Mouse (Mus musculus) urinary bladder, postnatal 14 days (tissue): ENCODE measurements around the gene Pstpip1.

Experiments
- DNase-seq: peaks from one replicate; pipeline ENCODE4 v3.0.0; 2021; ENCODE audit warnings: low spot score

Gene Pstpip1

GRCm38 (mm10) chr9:56151745-56152481, 62.2 kb downstream of the Pstpip1 start:
- no peak for DNase-seq

DNA sequence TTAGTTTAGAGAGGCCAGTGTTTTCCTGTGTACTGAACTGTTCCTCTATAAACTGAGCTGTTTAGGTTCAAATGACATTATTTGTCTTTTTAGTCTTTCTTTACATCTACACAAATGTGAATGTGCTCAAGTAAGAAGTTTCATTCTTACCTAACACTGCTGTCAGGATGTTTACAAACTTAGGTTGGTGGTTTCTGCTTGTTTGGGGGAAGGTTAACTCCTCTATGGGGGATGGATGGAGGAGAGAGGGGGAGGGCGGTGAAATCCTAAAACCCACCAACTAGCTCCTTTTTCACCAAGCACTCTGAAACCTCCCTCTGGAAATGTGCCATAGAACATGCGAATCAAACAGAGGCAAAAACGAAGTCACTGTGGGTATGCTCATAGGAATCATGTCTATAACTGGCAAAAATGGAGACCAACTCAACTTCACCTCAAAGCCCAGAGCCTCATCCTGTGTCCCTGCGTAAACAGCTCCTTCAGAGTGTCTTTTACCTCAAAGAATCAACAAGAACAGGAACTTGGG, 62.8 kb downstream of the Pstpip1 start:
- DNase-seq = no peak

GRCm38 (mm10) chr9:56154572-56154971, 64.8 kb downstream of the Pstpip1 start:
- no peak for DNase-seq

GRCm38 (mm10) chr9:56158077-56158476, 68.3 kb downstream of the Pstpip1 start:
- no peak for DNase-seq

GRCm38 (mm10) chr9:56159456-56159855, 69.7 kb downstream of the Pstpip1 start:
- DNase-seq = no peak

- DNase-seq = peak; percentile 89
Observed at GRCm38 (mm10) chr9:56160341-56161141, 70.8 kb downstream of the Pstpip1 start.

GRCm38 (mm10) chr9:56165377-56165776, 75.6 kb downstream of the Pstpip1 start, which contains the start of gene Tspan3:
TSS of gene Tspan3 (minus strand) at chr9:56165477.
- DNase-seq = no peak

DNA sequence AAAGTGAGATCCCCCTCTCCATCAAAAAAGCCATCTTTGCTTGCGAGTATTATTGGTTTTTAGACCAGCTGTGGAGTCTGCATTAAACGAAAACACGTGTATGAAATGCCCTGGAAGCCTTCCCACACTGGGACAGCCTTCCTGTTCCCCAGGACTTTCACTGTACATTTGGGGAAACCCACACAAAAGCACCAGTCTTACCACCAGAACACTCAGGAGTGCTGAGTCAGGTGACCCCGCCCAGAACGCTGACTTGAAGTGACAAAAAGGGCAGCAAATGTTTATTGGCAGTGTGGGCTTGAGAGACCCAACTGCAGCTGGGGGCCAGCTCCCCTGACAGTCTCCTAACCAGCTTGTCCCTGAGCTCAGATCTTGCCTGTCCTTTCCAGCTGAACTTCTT, 76.4 kb downstream of the Pstpip1 start:
- DNase-seq = no peak

GRCm38 (mm10) chr9:56167690-56168089, 77.9 kb downstream of the Pstpip1 start:
- DNase-seq = no peak

DNA sequence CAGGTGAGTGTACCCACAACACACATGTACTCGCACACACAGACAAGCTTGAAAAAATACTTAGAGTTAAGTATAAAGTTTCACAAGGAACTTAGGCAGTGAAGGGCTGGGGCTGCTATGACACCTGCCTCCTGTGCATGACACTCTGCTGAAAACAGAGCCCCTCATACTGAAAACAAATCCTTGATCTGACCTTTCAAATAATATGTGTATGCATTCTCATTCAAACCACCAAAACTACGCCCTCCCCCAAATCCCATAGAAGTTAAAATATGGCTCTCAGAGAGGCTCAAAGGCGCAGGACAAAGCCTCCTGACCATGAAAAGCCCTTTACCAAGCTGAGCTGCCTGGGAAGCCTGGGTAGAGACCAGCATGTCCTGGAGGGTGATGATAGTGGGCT, 85.6 kb downstream of the Pstpip1 start:
- no peak for DNase-seq

DNA sequence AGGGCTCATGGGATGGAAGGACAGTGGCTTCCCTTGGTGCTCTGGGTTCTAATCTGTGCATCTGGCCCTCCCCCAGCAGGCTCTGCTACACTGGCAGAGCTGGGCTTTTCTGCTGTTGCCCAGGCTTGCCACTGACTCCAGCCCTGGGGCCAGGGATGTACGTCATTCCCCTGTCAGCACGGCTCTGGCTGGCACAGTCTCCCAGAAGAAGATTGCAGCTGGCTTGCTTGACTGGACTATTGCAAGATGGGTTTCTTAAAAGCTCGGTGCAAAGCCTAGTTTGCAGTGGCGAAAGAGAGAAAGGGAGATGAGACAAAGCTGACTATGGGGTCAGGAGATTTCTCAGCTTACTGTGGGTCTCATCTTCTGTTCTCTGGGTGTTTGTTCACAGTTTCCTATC, 87.6 kb downstream of the Pstpip1 start:
- no peak for DNase-seq
